Comparison of ENCODE assay signal across 23 mouse cellular contexts in the genomic region with DNA sequence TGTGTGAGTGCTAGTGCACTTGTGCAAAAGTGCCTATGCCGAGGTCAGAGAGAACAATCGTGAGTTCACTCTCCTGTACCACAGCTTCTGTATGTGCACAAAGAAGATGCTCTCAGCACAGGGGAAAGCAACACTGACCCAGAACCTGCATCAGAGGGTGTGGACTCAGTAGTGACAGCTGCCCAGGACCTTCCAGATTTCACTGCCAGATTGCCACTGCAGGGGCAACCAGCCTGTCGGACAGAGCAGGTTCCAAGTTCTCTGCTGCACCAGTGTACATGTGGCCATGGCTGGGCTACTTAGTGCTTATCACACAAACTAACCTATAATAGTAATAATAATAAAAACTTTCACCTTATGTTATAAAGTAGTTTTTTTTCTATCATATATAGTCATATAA. TPM values are rescaled to one million over a fixed set of nuclear protein-coding genes. Genes with fewer than 3 reads are reported as not detected.
"Had no signal": no experiment of that assay in that cellular context is flagged by ENCODE, and none has a peak within 500 bp of the region (broad histone marks: within the 10 kb centered on the region; RNA-seq: fewer than 3 reads in every experiment).

No protein-coding gene starts in this region.

- H3K4me2 ChIP-seq: limb, embryonic 12.5 days; liver, embryonic 12.5 days; liver, embryonic 15.5 days; lung, embryonic 15.5 days; midbrain, embryonic 13.5 days had no signal

- DNase-seq: kidney, adult 2 months; kidney, postnatal 14 days; kidney, postnatal 4 days; liver; lung, adult 18-20 months; lung, postnatal 10 days; lung, postnatal 36 days; thymus, adult 18-20 months; thymus, postnatal 14 days; thymus, postnatal 4 days had no signal

- H3K27ac ChIP-seq: limb, embryonic 12.5 days; liver, embryonic 12.5 days; liver, embryonic 15.5 days; lung, embryonic 15.5 days; midbrain, embryonic 10.5 days; midbrain, embryonic 13.5 days had no signal

- H3K4me3 ChIP-seq: limb, embryonic 12.5 days; liver, embryonic 12.5 days; liver, embryonic 15.5 days; lung, embryonic 15.5 days; midbrain, embryonic 10.5 days; midbrain, embryonic 13.5 days had no signal

- H3K27me3 ChIP-seq: limb, embryonic 12.5 days; liver, embryonic 12.5 days; liver, embryonic 15.5 days; lung, embryonic 15.5 days; megakaryocyte, embryonic 14.5 days; midbrain, embryonic 13.5 days had no signal

- H3K9me3 ChIP-seq: liver, embryonic 12.5 days; liver, embryonic 15.5 days; lung, embryonic 15.5 days had no signal

- ATAC-seq: liver, embryonic 12.5 days; midbrain, embryonic 13.5 days; midbrain, embryonic 16.5 days had no signal

- H3K9ac ChIP-seq: limb, embryonic 12.5 days; liver, embryonic 12.5 days; liver, embryonic 15.5 days; lung, embryonic 15.5 days; midbrain, embryonic 13.5 days had no signal

- H3K4me1 ChIP-seq: limb, embryonic 12.5 days; liver, embryonic 12.5 days; liver, embryonic 15.5 days; lung, embryonic 15.5 days; megakaryocyte, embryonic 14.5 days; midbrain, embryonic 10.5 days; midbrain, embryonic 13.5 days had no signal

- H3K36me3 ChIP-seq: limb, embryonic 12.5 days; liver, embryonic 12.5 days; liver, embryonic 15.5 days; lung, embryonic 15.5 days; midbrain, embryonic 10.5 days; midbrain, embryonic 13.5 days had no signal

RNA-seq across cellular contexts. Expression of gene H60c, which starts 10.2 kb away (rescaled TPM):
- polyA plus RNA-seq: kidney, adult 2 months; limb, embryonic 12.5 days; liver, embryonic 12.5 days; liver, embryonic 15.5 days; midbrain, embryonic 10.5 days; midbrain, embryonic 13.5 days; midbrain, embryonic 16.5 days; neural tube, embryonic 11.5 days; neural tube, embryonic 14.5 days; small intestine, adult 2 months; spleen, adult 2 months; testis, adult 2 months had no signal
